Mouse (Mus musculus) heart, adult 2 months (tissue): ENCODE measurements around the gene Guca2a. TPM values are rescaled to one million over a fixed set of nuclear protein-coding genes. Genes with fewer than 3 reads are reported as not detected.

Experiments used
- DNase-seq, 2 experiments: peaks; one replicate each; pipeline ENCODE4 v3.0.0; 2021
- H3K27ac ChIP-seq: fragments of 200-600 bp; 2 replicates; pipeline ENCODE4 v1.8.1; 2022
- H3K27me3 ChIP-seq: fragments of 200-500 bp; 2 replicates; pipeline ENCODE4 v1.6.1; 2012; ENCODE audit warnings: mild to moderate bottlenecking, low read length, inconsistent platforms, mixed read lengths; ENCODE audit not compliant: control insufficient read depth, insufficient read depth
- H3K36me3 ChIP-seq: fragments of 200-500 bp; 2 replicates; pipeline ENCODE4 v1.6.1; 2012; ENCODE audit warnings: low read length, inconsistent platforms; ENCODE audit not compliant: control insufficient read depth, insufficient read depth
- H3K4me1 ChIP-seq: fragments of 200-500 bp; 2 replicates; pipeline ENCODE4 v1.6.1; 2011; ENCODE audit warnings: low read length; ENCODE audit not compliant: control insufficient read depth, insufficient read depth
- H3K4me3 ChIP-seq: fragments of 200-600 bp; 2 replicates; pipeline ENCODE4 v1.8.1; 2022
- H3K79me2 ChIP-seq: fragments of 200-500 bp; replicated peaks from 2 replicates; pipeline ENCODE4 v1.6.1; 2012; ENCODE audit warnings: mild to moderate bottlenecking, inconsistent platforms, low read length, moderate library complexity, mixed read lengths; ENCODE audit not compliant: control insufficient read depth, insufficient read depth
- H3K9ac ChIP-seq: fragments of 200-500 bp; 2 replicates; pipeline ENCODE4 v1.6.1; 2012; ENCODE audit warnings: low read depth, mild to moderate bottlenecking, control low read depth, inconsistent platforms, low read length, mixed read lengths
- CTCF ChIP-seq: fragments of 200-600 bp; IDR thresholded peaks from 2 replicates; pipeline ENCODE4 v1.8.1; 2022; ENCODE audit warnings: antibody characterized with exemption, mild to moderate bottlenecking, moderate library complexity
- EP300 ChIP-seq: fragments of 200-500 bp; IDR thresholded peaks from 2 replicates; pipeline ENCODE4 v1.6.1; 2011; ENCODE audit warnings: low read depth, low read length, control low read depth; ENCODE audit not compliant: insufficient read depth
- POLR2A ChIP-seq: fragments of 200-500 bp; IDR thresholded peaks from 2 replicates; pipeline ENCODE4 v1.6.1; 2011; ENCODE audit warnings: mild to moderate bottlenecking, low read depth, low read length, control low read depth; ENCODE audit not compliant: insufficient read depth
- WGBS: fragments of 180-500 bp; shearing (Covaris S2); methylation state at CpG from one replicate; pipeline ENCODE4 v1.1.7; 2018; 5-methylcytosine and 5-hydroxymethylcytosine counted together
- intact Hi-C: fragments of 180-260 bp; cut with DNase I; formaldehyde crosslinking; loops from one replicate; pipeline ENCODE4 v1.15.1; 2025
- polyA plus RNA-seq: library from polyadenylated mRNA; depleted of rRNA; stranded (reverse); fragments of >200 nt; gene quantifications from 2 replicates; pipeline ENCODE4 v1.2.3, GENCODE M21; 2012; rRNA removed
- total RNA-seq, 2 experiments: library from RNA; stranded (reverse); gene quantifications; 2 replicates each; pipeline ENCODE4 v1.2.3; 2021

Gene Guca2a
- total and polyA plus RNA-seq, 3 experiments = 0.21 TPM; not detected in 2

DNA sequence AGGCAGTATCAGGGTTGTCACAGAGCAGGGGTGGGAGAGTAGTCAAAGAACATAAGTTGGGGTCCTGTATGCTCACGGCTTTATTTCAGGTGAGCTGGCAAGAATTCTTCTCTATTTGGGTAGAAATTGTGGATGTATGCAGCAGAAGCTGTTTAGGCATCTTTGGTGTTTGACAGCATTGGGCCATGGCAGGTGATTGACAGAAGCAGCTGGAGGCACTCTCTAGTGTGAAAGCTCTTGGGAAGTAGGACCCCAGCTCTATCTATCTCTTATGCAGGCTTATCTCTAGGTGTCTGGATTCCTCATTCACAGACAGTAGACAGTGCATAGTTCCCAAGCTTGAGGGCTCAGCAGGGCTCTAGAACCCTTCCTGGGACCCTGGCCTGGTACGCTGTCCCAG is 48.2 kb downstream of the Guca2a start:
- no peaks in the 10 kb centered on the region for H3K36me3 ChIP-seq
- TF ChIP-seq POLR2A (no peak), CTCF (no peak), EP300 (no peak)
- no peaks in the 10 kb centered on the region for H3K4me1 ChIP-seq
- no peak overlapping the region for H3K4me3 ChIP-seq
- no peak for DNase-seq
- H3K27ac ChIP-seq = no peak overlapping the region
- H3K79me2 ChIP-seq = no peaks in the 10 kb centered on the region
- WGBS = 84% methylated on average over 2 of the region's 2 CpGs
- no peak overlapping the region for H3K9ac ChIP-seq
- intact Hi-C loops = no loop called here
- no peaks in the 10 kb centered on the region for H3K27me3 ChIP-seq

Other genes with a start within 250 kb of the Guca2a start
- under 1 TPM in 1 of 2 experiments, not detected in 1; 0.52 TPM for gene Ccdc30, start 222.2 kb upstream of the Guca2a start, total RNA-seq
- gene Ccdc30, start 222.2 kb upstream of the Guca2a start, polyA plus RNA-seq = 0.41 TPM in 1 of 2 replicates, not detected in the other
- gene Ppcs, start 215.3 kb upstream of the Guca2a start, total RNA-seq = 1 to 10 TPM; 7.8 to 9.2 TPM
- 10.6 and 11.2 TPM in 2 replicates for gene Ppcs, start 215.3 kb upstream of the Guca2a start, polyA plus RNA-seq
- gene Zmynd12, start 214.9 kb upstream of the Guca2a start, total RNA-seq = not detected
- gene Zmynd12, start 214.9 kb upstream of the Guca2a start, polyA plus RNA-seq = 0.74 TPM in 1 of 2 replicates, not detected in the other
- gene Rimkla, start 145.1 kb upstream of the Guca2a start, total RNA-seq = under 1 TPM; 0.66 to 0.70 TPM
- 0.56 and 1.1 TPM in 2 replicates for gene Rimkla, start 145.1 kb upstream of the Guca2a start, polyA plus RNA-seq
- gene Foxj3, start 100.7 kb upstream of the Guca2a start, total RNA-seq = 10 to 100 TPM; 30.3 to 32.1 TPM
- 13.5 and 19.4 TPM in 2 replicates for gene Foxj3, start 100.7 kb upstream of the Guca2a start, polyA plus RNA-seq
- 1 to 10 TPM; 6.3 to 6.7 TPM for gene Frg2f1, start 98.2 kb upstream of the Guca2a start, total RNA-seq
- 3.8 and 4.3 TPM in 2 replicates for gene Frg2f1, start 98.2 kb upstream of the Guca2a start, polyA plus RNA-seq
- gene Guca2b, start 21.2 kb downstream of the Guca2a start, total RNA-seq = under 1 TPM; 0.44 to 0.68 TPM
- 0.35 TPM in 1 of 2 replicates, not detected in the other for gene Guca2b, start 21.2 kb downstream of the Guca2a start, polyA plus RNA-seq
- gene Hivep3, start 96.1 kb downstream of the Guca2a start, total RNA-seq = 1 to 10 TPM; 5.1 to 8.2 TPM
- 6.0 and 9.3 TPM in 2 replicates for gene Hivep3, start 96.1 kb downstream of the Guca2a start, polyA plus RNA-seq